Mouse (Mus musculus): ENCODE measurements at regions not wholly inside any gene's neighbourhood (a gene's known extent, or its start where the extent isn't known, plus 50 kb on each side); places are given as distances from the start of the nearest gene placed in this dataset.

GRCm38 (mm10) chr5:73846096-73846782 is 195.1 kb downstream of the Spata18 start:
- no peaks in the 10 kb centered on the region for H3K36me3 ChIP-seq (ENCODE audit: control insufficient read depth, insufficient read depth, low read length)
- DNase-seq (ENCODE audit: low spot score), result no peak
- H3K4me1 ChIP-seq (replicated peaks; ENCODE audit: control insufficient read depth, insufficient read depth, low read length), result no peaks in the 10 kb centered on the region
- H3K27ac ChIP-seq (ENCODE audit: low read depth, low read length), result no peak overlapping the region
- no peaks in the 10 kb centered on the region for H3K9me3 ChIP-seq (ENCODE audit: control insufficient read depth, low read length)
- no peak overlapping the region for H3K9ac ChIP-seq (ENCODE audit: low read depth, low read length)
- no peaks in the 10 kb centered on the region for H3K27me3 ChIP-seq (ENCODE audit: control insufficient read depth, insufficient read depth, low read length)
- 90% methylated on average over 12 of the region's 12 CpGs for WGBS
- no peak for ATAC-seq (ENCODE audit: low FRiP score)
- H3K4me2 ChIP-seq (replicated peaks; ENCODE audit: low read depth, low read length), result no peak overlapping the region
- no peak overlapping the region for H3K4me3 ChIP-seq (ENCODE audit: low read depth, low read length)

GRCm38 (mm10) chr5:73846783-73847151 is 195.6 kb downstream of the Spata18 start:
- Histone ChIP-seq H3K36me3 (ENCODE audit: control insufficient read depth, insufficient read depth, low read length) (no peaks in the 10 kb centered on the region), H3K4me3 (ENCODE audit: low read depth, low read length) (no peak overlapping the region), H3K27me3 (ENCODE audit: control insufficient read depth, insufficient read depth, low read length) (no peaks in the 10 kb centered on the region), H3K27ac (ENCODE audit: low read depth, low read length) (no peak overlapping the region), H3K4me1 (replicated peaks; ENCODE audit: control insufficient read depth, insufficient read depth, low read length) (no peaks in the 10 kb centered on the region), H3K9ac (ENCODE audit: low read depth, low read length) (no peak overlapping the region), H3K9me3 (ENCODE audit: control insufficient read depth, low read length) (no peaks in the 10 kb centered on the region), H3K4me2 (replicated peaks; ENCODE audit: low read depth, low read length) (no peak overlapping the region)
- DNase-seq (ENCODE audit: low spot score) (no peak), ATAC-seq (ENCODE audit: low FRiP score) (no peak)
- 66% methylated on average over 6 of the region's 6 CpGs for WGBS

DNA sequence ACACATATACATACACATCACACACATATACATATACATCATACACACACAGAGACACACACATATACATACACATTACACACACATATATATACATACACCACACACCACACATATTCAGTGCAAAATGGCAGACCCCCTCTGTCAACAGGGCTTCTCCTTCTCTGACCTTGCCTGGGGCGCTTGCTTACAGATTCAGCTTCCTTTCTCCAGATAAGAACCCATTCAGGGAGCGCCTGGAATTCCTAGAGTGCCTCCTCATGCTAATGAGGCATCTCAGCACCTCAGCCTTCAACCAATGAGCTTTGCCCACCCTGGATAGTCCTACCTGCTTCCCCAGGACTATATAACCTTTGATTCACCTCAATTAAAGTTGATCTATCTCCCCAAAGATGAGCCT is 200.3 kb downstream of the Spata18 start:
- WGBS, result 68% methylated on average over 2 of the region's 2 CpGs
- Histone ChIP-seq H3K27me3 (ENCODE audit: control insufficient read depth, insufficient read depth, low read length) (no peaks in the 10 kb centered on the region), H3K4me1 (replicated peaks; ENCODE audit: control insufficient read depth, insufficient read depth, low read length) (no peaks in the 10 kb centered on the region), H3K4me3 (ENCODE audit: low read depth, low read length) (no peak overlapping the region), H3K4me2 (replicated peaks; ENCODE audit: low read depth, low read length) (no peak overlapping the region), H3K9me3 (ENCODE audit: control insufficient read depth, low read length) (no peaks in the 10 kb centered on the region), H3K27ac (ENCODE audit: low read depth, low read length) (no peak overlapping the region), H3K9ac (ENCODE audit: low read depth, low read length) (no peak overlapping the region), H3K36me3 (ENCODE audit: control insufficient read depth, insufficient read depth, low read length) (no peaks in the 10 kb centered on the region)
- ATAC-seq (ENCODE audit: low FRiP score) (no peak), DNase-seq (ENCODE audit: low spot score) (no peak)

DNA sequence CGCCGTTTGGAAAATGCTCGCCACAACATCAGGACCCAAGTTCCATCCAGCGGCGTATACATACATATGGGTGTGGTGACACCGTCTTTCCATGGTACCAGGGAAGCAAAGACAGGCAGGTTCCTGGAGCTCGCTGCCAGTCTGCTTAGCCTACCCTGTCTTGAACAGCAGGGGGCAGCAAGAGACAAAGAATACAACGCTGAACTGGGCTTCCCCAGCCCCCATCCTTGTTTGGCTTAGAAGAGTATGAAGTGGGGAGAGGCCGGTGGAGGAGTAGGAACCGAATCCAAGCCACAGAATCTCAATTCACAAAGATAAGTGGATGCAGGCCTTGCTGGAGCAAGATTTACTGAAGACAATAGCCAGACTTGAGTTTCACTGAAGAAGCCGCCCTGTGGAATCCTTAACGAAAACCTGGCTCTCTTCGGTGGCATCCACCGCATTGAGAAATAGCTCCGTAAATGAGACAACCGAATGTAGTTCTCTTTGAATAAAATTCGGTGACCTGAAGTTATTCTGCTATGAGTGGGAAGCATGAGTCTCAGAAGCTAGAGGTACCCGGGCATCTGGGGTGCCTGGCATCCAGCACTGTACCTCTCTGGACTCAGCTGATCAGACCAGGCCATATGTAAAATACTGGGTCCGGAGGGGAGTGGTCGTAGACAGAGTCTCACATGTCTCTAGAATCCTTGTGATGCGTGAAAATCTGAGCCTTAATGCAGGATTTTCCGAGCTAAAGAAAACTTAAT is 203.0 kb downstream of the Spata18 start:
- Histone ChIP-seq H3K27me3 (ENCODE audit: control insufficient read depth, insufficient read depth, low read length) (no peaks in the 10 kb centered on the region), H3K4me3 (ENCODE audit: low read depth, low read length) (no peak overlapping the region), H3K9ac (ENCODE audit: low read depth, low read length) (no peak overlapping the region), H3K4me2 (replicated peaks; ENCODE audit: low read depth, low read length) (no peak overlapping the region), H3K9me3 (ENCODE audit: control insufficient read depth, low read length) (no peaks in the 10 kb centered on the region), H3K4me1 (replicated peaks; ENCODE audit: control insufficient read depth, insufficient read depth, low read length) (no peaks in the 10 kb centered on the region), H3K27ac (ENCODE audit: low read depth, low read length) (no peak overlapping the region), H3K36me3 (ENCODE audit: control insufficient read depth, insufficient read depth, low read length) (no peaks in the 10 kb centered on the region)
- ATAC-seq (ENCODE audit: low FRiP score), result peak; percentile 69; the same call in 1 of the 2 replicates
- WGBS, result 49% methylated on average over 22 of the region's 22 CpGs
- peak; percentile 88 for DNase-seq (ENCODE audit: low spot score)

GRCm38 (mm10) chr5:73854774-73855371 is 203.7 kb downstream of the Spata18 start:
- Histone ChIP-seq H3K4me2 (replicated peaks; ENCODE audit: low read depth, low read length) (no peak overlapping the region), H3K27me3 (ENCODE audit: control insufficient read depth, insufficient read depth, low read length) (no peaks in the 10 kb centered on the region), H3K4me3 (ENCODE audit: low read depth, low read length) (no peak overlapping the region), H3K9ac (ENCODE audit: low read depth, low read length) (no peak overlapping the region), H3K4me1 (replicated peaks; ENCODE audit: control insufficient read depth, insufficient read depth, low read length) (no peaks in the 10 kb centered on the region), H3K9me3 (ENCODE audit: control insufficient read depth, low read length) (no peaks in the 10 kb centered on the region), H3K27ac (ENCODE audit: low read depth, low read length) (no peak overlapping the region), H3K36me3 (ENCODE audit: control insufficient read depth, insufficient read depth, low read length) (no peaks in the 10 kb centered on the region)
- ATAC-seq (ENCODE audit: low FRiP score) (no peak), DNase-seq (ENCODE audit: low spot score) (no peak)
- 85% methylated on average over 18 of the region's 18 CpGs for WGBS

DNA sequence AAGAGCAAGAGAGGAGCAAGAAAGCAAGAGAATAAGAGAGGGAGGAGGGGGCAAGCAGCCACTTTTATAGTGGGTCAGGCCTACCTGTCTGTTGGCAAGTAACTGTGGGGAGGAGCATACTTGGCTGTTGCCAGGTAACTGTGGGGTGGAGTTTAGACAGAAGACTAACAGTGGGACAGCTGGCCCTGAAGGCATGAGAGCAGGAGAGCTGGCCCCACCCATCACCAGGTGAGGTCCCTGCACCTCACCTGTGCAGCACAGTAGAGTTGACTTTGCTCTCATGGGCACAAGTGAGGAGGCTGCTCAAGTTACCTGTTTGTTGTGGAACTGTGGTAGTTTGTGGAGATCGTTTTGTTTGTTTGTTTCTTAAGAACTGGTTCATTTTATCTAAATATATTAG is 208.1 kb downstream of the Spata18 start:
- Histone ChIP-seq H3K4me3 (ENCODE audit: low read depth, low read length) (no peak overlapping the region), H3K4me1 (replicated peaks; ENCODE audit: control insufficient read depth, insufficient read depth, low read length) (no peaks in the 10 kb centered on the region), H3K36me3 (ENCODE audit: control insufficient read depth, insufficient read depth, low read length) (no peaks in the 10 kb centered on the region), H3K27me3 (ENCODE audit: control insufficient read depth, insufficient read depth, low read length) (no peaks in the 10 kb centered on the region), H3K4me2 (replicated peaks; ENCODE audit: low read depth, low read length) (no peak overlapping the region), H3K9me3 (ENCODE audit: control insufficient read depth, low read length) (no peaks in the 10 kb centered on the region), H3K9ac (ENCODE audit: low read depth, low read length) (no peak overlapping the region), H3K27ac (ENCODE audit: low read depth, low read length) (no peak overlapping the region)
- ATAC-seq (ENCODE audit: low FRiP score) (no peak), DNase-seq (ENCODE audit: low spot score) (no peak)
- WGBS, result 78% methylated on average over 1 of the region's 1 CpGs

DNA sequence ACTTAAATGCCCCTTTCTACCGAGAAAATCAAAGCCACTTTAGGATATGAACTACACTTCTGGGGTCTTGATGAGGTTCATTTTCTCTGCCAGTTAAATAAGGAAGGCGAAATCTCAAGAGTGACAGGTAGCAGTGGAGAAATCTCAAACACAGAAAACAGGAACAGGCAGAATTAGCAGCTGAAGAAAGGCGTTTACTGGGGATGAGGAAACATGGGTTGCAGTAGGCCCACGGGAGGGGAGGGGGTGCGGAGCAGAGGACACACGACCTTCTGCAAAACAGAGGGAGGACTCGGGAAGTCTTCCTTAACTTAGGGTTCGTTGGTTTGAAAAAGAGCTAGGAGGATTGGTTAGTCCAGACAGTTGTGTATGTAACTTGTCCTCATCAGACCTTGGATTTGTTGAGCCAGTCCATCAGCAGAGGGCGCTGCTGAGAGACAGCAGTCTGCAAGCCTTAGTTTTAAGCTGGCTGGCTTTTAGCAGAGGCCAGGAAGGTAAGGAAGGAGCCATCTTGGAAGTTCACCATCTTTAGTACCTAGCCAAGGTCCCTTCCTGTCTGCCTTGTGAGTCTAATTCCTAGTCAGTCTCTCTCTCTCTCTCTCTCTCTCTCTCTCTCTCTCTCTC is 204.0 kb downstream of the Usp46 start:
- Histone ChIP-seq H3K4me2 (replicated peaks; ENCODE audit: low read depth, low read length) (no peak overlapping the region), H3K4me1 (replicated peaks; ENCODE audit: control insufficient read depth, insufficient read depth, low read length) (no peaks in the 10 kb centered on the region), H3K9me3 (ENCODE audit: control insufficient read depth, low read length) (no peaks in the 10 kb centered on the region), H3K27me3 (ENCODE audit: control insufficient read depth, insufficient read depth, low read length) (no peaks in the 10 kb centered on the region), H3K36me3 (ENCODE audit: control insufficient read depth, insufficient read depth, low read length) (no peaks in the 10 kb centered on the region), H3K4me3 (ENCODE audit: low read depth, low read length) (no peak overlapping the region), H3K27ac (ENCODE audit: low read depth, low read length) (no peak overlapping the region), H3K9ac (ENCODE audit: low read depth, low read length) (no peak overlapping the region)
- peak; percentile 81 for DNase-seq (ENCODE audit: low spot score)
- no peak for ATAC-seq (ENCODE audit: low FRiP score)
- WGBS, result 76% methylated on average over 9 of the region's 9 CpGs

- no peak overlapping the region for H3K4me2 ChIP-seq (replicated peaks; ENCODE audit: low read depth, low read length)
- DNase-seq (ENCODE audit: low spot score) (no peak), ATAC-seq (ENCODE audit: low FRiP score) (no peak)
- no peak overlapping the region for H3K9ac ChIP-seq (ENCODE audit: low read depth, low read length)
- no peaks in the 10 kb centered on the region for H3K4me1 ChIP-seq (replicated peaks; ENCODE audit: control insufficient read depth, insufficient read depth, low read length)
- no peaks in the 10 kb centered on the region for H3K9me3 ChIP-seq (ENCODE audit: control insufficient read depth, low read length)
- H3K4me3 ChIP-seq (ENCODE audit: low read depth, low read length), result no peak overlapping the region
- no peaks in the 10 kb centered on the region for H3K36me3 ChIP-seq (ENCODE audit: control insufficient read depth, insufficient read depth, low read length)
- H3K27me3 ChIP-seq (ENCODE audit: control insufficient read depth, insufficient read depth, low read length), result no peaks in the 10 kb centered on the region; the same call in 1 of the 2 replicates
- 80% methylated on average over 9 of the region's 9 CpGs for WGBS
- no peak overlapping the region for H3K27ac ChIP-seq (ENCODE audit: low read depth, low read length)
Observed at GRCm38 (mm10) chr5:73872641-73873421, 195.4 kb downstream of the Usp46 start.

All from hindbrain, embryonic 11.5 days (tissue).